Mouse (Mus musculus) G1E (cell line): Measurements from ENCODE around the gene Wnt7b. TPM values are rescaled to one million over a fixed set of nuclear protein-coding genes. Genes with fewer than 3 reads are reported as not detected.

Experiments used
- ATAC-seq: 2 replicates; pipeline ENCODE4 v1.8.0; 2016; ENCODE audit warnings: mild to moderate bottlenecking; ENCODE audit not compliant: insufficient number of reproducible peaks, poor library complexity, low FRiP score, severe bottlenecking; ENCODE audit errors: extremely low read depth
- DNase-seq: peaks from one replicate; pipeline ENCODE4 v3.0.0; 2012; ENCODE audit warnings: low spot score
- H3K27me3 ChIP-seq: 2 replicates; pipeline ENCODE4 v1.6.1; 2012; ENCODE audit warnings: mild to moderate bottlenecking, low read length, inconsistent platforms; ENCODE audit not compliant: insufficient read depth
- H3K36me3 ChIP-seq: replicated peaks from 2 replicates; pipeline ENCODE3; 2012; ENCODE audit warnings: mild to moderate bottlenecking, inconsistent platforms
- H3K4me1 ChIP-seq: 2 replicates; pipeline ENCODE4 v1.6.1; 2012; ENCODE audit warnings: low read depth, low read length, inconsistent platforms, mixed read lengths; ENCODE audit not compliant: insufficient read depth
- H3K4me3 ChIP-seq: 2 replicates; pipeline ENCODE4 v1.5.1; 2012; ENCODE audit warnings: low read depth, mild to moderate bottlenecking, inconsistent platforms, low read length, moderate library complexity, mixed read lengths
- H3K9me3 ChIP-seq: replicated peaks from 2 replicates; pipeline ENCODE4 v1.6.1; 2012; ENCODE audit warnings: inconsistent platforms
- CTCF ChIP-seq: IDR thresholded peaks from 2 replicates; pipeline ENCODE4 v1.5.1; 2012; ENCODE audit warnings: low read depth, low read length, inconsistent platforms, mixed read lengths
- GATA1 ChIP-seq: IDR thresholded peaks from 2 replicates; pipeline ENCODE4 v1.6.1; 2012; ENCODE audit warnings: borderline replicate concordance, low read length, inconsistent platforms, mixed read lengths
- GATA2 ChIP-seq: IDR thresholded peaks from 2 replicates; pipeline ENCODE4 v1.6.1; 2012; ENCODE audit warnings: low read depth, low read length, inconsistent platforms, borderline replicate concordance
- POLR2AphosphoS5 ChIP-seq: IDR thresholded peaks from 2 replicates; pipeline ENCODE4 v1.6.1; 2012; ENCODE audit warnings: low read depth, low read length, inconsistent platforms; ENCODE audit not compliant: insufficient replicate concordance
- TAL1 ChIP-seq: conservative IDR thresholded peaks from 2 replicates; pipeline ENCODE4 v1.6.1; 2012; ENCODE audit warnings: low read depth, low read length, inconsistent platforms, mixed read lengths
- polyA plus RNA-seq: library from polyadenylated mRNA; stranded (reverse); fragments of >175 nt; gene quantifications from 2 replicates; pipeline ENCODE4 v1.2.3, GENCODE M21; 2012
- total RNA-seq, 2 experiments: library from RNA; stranded (forward) in 1 of 2; stranded (reverse) in 1 of 2; fragments of 200-1000 nt in 1 of 2; fragments of >200 nt in 1 of 2; fragmentation: Nextera tagmentation in 1 of 2; gene quantifications; 2 replicates each; pipeline ENCODE4 v1.2.3; 2014 to 2017

Gene Wnt7b
- total and polyA plus RNA-seq, 3 experiments, result 0.11 TPM; not detected in 2

GRCm38 (mm10) chr15:85572619-85573254, 9.5 kb downstream of the Wnt7b start:
- no peaks in the 10 kb centered on the region for H3K4me1 ChIP-seq
- TF ChIP-seq POLR2AphosphoS5, result no peak
- TF ChIP-seq GATA1, result no peak
- no peak for TF ChIP-seq TAL1
- TF ChIP-seq CTCF, result no peak
- no peak for TF ChIP-seq GATA2
- peaks cover 9% of the 10 kb centered on the region for H3K9me3 ChIP-seq
- no peak overlapping the region for H3K4me3 ChIP-seq
- peaks cover 4% of the 10 kb centered on the region; the same call in 1 of the 2 replicates for H3K27me3 ChIP-seq
- no peaks in the 10 kb centered on the region for H3K36me3 ChIP-seq
- no peak for ATAC-seq
- no peak for DNase-seq

GRCm38 (mm10) chr15:85569995-85570734, 12.1 kb downstream of the Wnt7b start:
- H3K27me3 ChIP-seq, result no peaks in the 10 kb centered on the region
- DNase-seq (no peak), ATAC-seq (no peak)
- H3K4me3 ChIP-seq, result no peak overlapping the region
- TF ChIP-seq GATA2 (no peak), TAL1 (no peak), GATA1 (no peak)
- H3K9me3 ChIP-seq, result no peaks in the 10 kb centered on the region
- H3K36me3 ChIP-seq, result no peaks in the 10 kb centered on the region
- no peaks in the 10 kb centered on the region for H3K4me1 ChIP-seq

- H3K9me3 ChIP-seq, result no peaks in the 10 kb centered on the region
- no peak overlapping the region for H3K4me3 ChIP-seq
- ATAC-seq, result no peak
- H3K27me3 ChIP-seq, result no peaks in the 10 kb centered on the region
- TF ChIP-seq POLR2AphosphoS5 (no peak), CTCF (no peak), GATA2 (no peak), GATA1 (no peak), TAL1 (no peak)
- H3K36me3 ChIP-seq, result no peaks in the 10 kb centered on the region
- no peak for DNase-seq
- H3K4me1 ChIP-seq, result no peaks in the 10 kb centered on the region
Observed at GRCm38 (mm10) chr15:85569167-85569797, 13.0 kb downstream of the Wnt7b start.

GRCm38 (mm10) chr15:85568402-85568801, 13.9 kb downstream of the Wnt7b start:
- no peak for DNase-seq
- H3K4me1 ChIP-seq, result no peaks in the 10 kb centered on the region

GRCm38 (mm10) chr15:85564966-85565365, 17.3 kb downstream of the Wnt7b start:
- Histone ChIP-seq H3K36me3 (no peaks in the 10 kb centered on the region), H3K9me3 (no peaks in the 10 kb centered on the region), H3K27me3 (no peaks in the 10 kb centered on the region; the same call in 1 of the 2 replicates), H3K4me3 (no peak overlapping the region), H3K4me1 (no peaks in the 10 kb centered on the region)
- ATAC-seq (no peak), DNase-seq (no peak)
- TF ChIP-seq TAL1, result no peak
- TF ChIP-seq CTCF, result no peak
- TF ChIP-seq GATA1, result no peak
- TF ChIP-seq GATA2, result no peak
- TF ChIP-seq POLR2AphosphoS5, result no peak

More at GRCm38 (mm10) chr15:85568402-85568801, 13.9 kb downstream of the Wnt7b start:
- no peaks in the 10 kb centered on the region for H3K9me3 ChIP-seq
- no peak overlapping the region for H3K4me3 ChIP-seq
- TF ChIP-seq GATA2 (no peak), POLR2AphosphoS5 (no peak), GATA1 (no peak), CTCF (no peak), TAL1 (no peak)
- no peaks in the 10 kb centered on the region for H3K36me3 ChIP-seq
- no peaks in the 10 kb centered on the region; the same call in 1 of the 2 replicates for H3K27me3 ChIP-seq
- no peak for ATAC-seq

GRCm38 (mm10) chr15:85564034-85564769, 18.1 kb downstream of the Wnt7b start:
- TF ChIP-seq POLR2AphosphoS5 (no peak), GATA1 (no peak), TAL1 (no peak), CTCF (no peak), GATA2 (no peak)
- Histone ChIP-seq H3K36me3 (no peaks in the 10 kb centered on the region), H3K4me3 (no peak overlapping the region), H3K9me3 (no peaks in the 10 kb centered on the region), H3K4me1 (no peaks in the 10 kb centered on the region), H3K27me3 (no peaks in the 10 kb centered on the region; the same call in 1 of the 2 replicates)
- DNase-seq (no peak), ATAC-seq (no peak)
